Mouse (Mus musculus): ENCODE data around the gene Xrcc4.

DNA sequence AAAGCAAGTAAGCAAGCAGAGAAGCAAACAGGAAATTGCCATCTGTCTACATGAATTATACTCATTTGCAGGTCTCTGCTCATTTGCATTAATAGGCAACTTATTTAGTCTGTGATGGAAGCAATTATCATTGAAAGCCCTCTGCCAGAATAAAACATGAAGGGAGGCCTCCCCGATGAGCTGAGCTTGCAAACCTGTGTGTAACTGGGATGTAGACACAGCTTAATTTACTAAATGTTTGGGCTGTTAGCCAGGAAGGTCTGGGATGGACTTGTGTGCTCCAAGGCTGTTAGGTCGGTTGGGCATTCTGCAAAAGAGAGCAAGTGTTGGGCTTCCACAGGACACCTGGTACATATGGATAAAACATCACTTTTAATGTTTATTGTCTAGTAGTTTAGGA is 208.1 kb downstream of the Xrcc4 start:
- TF ChIP-seq GATA1 (IDR thresholded peaks at IDR 0.05; ENCODE audit: low read length) = no peak
- no peak for TF ChIP-seq TAL1 (IDR thresholded peaks at IDR 0.05; ENCODE audit: low read length)
